Mouse (Mus musculus) intestine, postnatal 0 days (tissue): Measurements from ENCODE around the gene Fer1l5. TPM values are rescaled to one million over a fixed set of nuclear protein-coding genes. Genes with fewer than 3 reads are reported as not detected.

Experiments used
- ATAC-seq: fragments of 200-750 bp; cut with Nextera tagmentation; 2 replicates; pipeline ENCODE4 v1.8.0; 2017; ENCODE audit warnings: mild to moderate bottlenecking, moderate TSS enrichment, moderate library complexity
- H3K27ac ChIP-seq: fragments of 300-500 bp; sonication (generic); 2 replicates; pipeline ENCODE4 v1.5.1; 2014; ENCODE audit warnings: mild to moderate bottlenecking, low read depth, low read length, moderate library complexity
- H3K27me3 ChIP-seq: fragments of 300-500 bp; sonication (generic); replicated peaks from 2 replicates; pipeline ENCODE4 v1.6.1; 2014; ENCODE audit warnings: low read length, mixed read lengths; ENCODE audit not compliant: control insufficient read depth, insufficient read depth
- H3K36me3 ChIP-seq: fragments of 300-500 bp; sonication (generic); 2 replicates; pipeline ENCODE4 v1.6.1; 2014; ENCODE audit warnings: mild to moderate bottlenecking, moderate library complexity; ENCODE audit not compliant: control insufficient read depth, insufficient read depth
- H3K4me1 ChIP-seq: fragments of 300-500 bp; sonication (generic); replicated peaks from 2 replicates; pipeline ENCODE4 v1.6.1; 2014; ENCODE audit warnings: antibody characterized with exemption, low read length, mixed read lengths; ENCODE audit not compliant: control insufficient read depth, insufficient read depth
- H3K4me2 ChIP-seq: fragments of 300-500 bp; sonication (generic); replicated peaks from 2 replicates; pipeline ENCODE4 v1.6.1; 2014; ENCODE audit warnings: low read depth, mild to moderate bottlenecking, moderate library complexity
- H3K4me3 ChIP-seq: fragments of 300-500 bp; sonication (generic); 2 replicates; pipeline ENCODE4 v1.5.1; 2014; ENCODE audit warnings: low read depth, low read length
- H3K9ac ChIP-seq: fragments of 300-500 bp; sonication (generic); 2 replicates; pipeline ENCODE4 v1.6.1; 2014; ENCODE audit warnings: mild to moderate bottlenecking, low read depth, low read length
- H3K9me3 ChIP-seq: fragments of 300-500 bp; sonication (generic); 2 replicates; pipeline ENCODE4 v1.6.1; 2016; ENCODE audit warnings: mixed run types; ENCODE audit not compliant: control insufficient read depth
- CTCF ChIP-seq: sonication (generic); IDR thresholded peaks from 2 replicates; pipeline ENCODE4 v1.5.1; 2016; ENCODE audit warnings: low read depth, mild to moderate bottlenecking, control low read depth, antibody characterized with exemption, moderate library complexity
- WGBS: fragments of 180-500 bp; shearing (Covaris S2); extraction: QIAGEN DNeasy Blood & Tissue Kit; methylation state at CpG from one replicate; pipeline ENCODE4 v1.1.7; 2014; 5-methylcytosine and 5-hydroxymethylcytosine counted together
- microRNA-seq: library from miRNA; unstranded; fragments of <30 nt; microRNA quantifications from one replicate; pipeline ENCODE4, GENCODE M21; 2016
- polyA plus RNA-seq: library from polyadenylated mRNA; unstranded; fragments of >200 nt; fragmentation: Nextera tagmentation; extraction: Ambion mirVana; gene quantifications from 2 replicates; pipeline ENCODE4 v1.2.1, GENCODE M21; 2015

The Fer1l5 gene
- polyA plus RNA-seq, 1 experiment from 2014 or later: 0.13 TPM

DNA sequence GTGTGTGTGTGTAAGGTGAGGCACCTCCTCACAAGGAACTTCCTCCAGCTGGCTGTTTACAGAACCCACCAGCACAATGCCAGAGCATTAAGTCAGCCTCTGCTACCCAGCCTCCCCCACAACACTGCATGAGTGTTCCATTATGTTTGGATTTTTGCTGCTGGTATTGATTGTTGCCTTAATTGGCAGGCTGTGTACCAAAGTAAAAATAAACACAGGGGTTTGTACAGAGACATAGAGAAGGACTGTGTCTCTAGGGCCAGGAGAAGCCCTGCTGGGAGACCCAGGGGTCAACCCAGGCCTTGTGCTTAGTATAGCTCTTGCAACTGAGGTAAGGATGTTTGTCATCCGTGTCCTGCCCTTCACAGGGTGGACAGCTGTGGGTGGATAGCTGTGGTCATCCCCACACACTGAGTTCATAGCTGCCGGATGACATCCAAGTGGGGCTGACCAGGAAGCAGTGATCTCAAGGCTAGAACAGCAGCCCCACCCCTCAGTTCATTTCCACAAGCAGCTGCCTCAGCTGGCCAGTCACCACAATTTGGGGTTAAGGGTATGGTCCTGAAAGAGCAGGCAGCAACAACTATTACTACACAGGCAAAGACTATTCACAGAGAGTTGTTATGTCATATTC lies 97.8 kb downstream of the Fer1l5 start:
- H3K9me3 ChIP-seq: no peaks in the 10 kb centered on the region
- no peaks in the 10 kb centered on the region; the same call in 1 of the 2 replicates for H3K36me3 ChIP-seq
- ATAC-seq: no peak
- no peak overlapping the region for H3K9ac ChIP-seq
- TF ChIP-seq CTCF: no peak
- H3K4me2 ChIP-seq: no peak overlapping the region
- WGBS: 19% methylated on average over 2 of the region's 2 CpGs
- peaks cover 13% of the 10 kb centered on the region for H3K4me1 ChIP-seq
- no peaks in the 10 kb centered on the region for H3K27me3 ChIP-seq
- no peak overlapping the region for H3K4me3 ChIP-seq
- no peak overlapping the region for H3K27ac ChIP-seq

DNA sequence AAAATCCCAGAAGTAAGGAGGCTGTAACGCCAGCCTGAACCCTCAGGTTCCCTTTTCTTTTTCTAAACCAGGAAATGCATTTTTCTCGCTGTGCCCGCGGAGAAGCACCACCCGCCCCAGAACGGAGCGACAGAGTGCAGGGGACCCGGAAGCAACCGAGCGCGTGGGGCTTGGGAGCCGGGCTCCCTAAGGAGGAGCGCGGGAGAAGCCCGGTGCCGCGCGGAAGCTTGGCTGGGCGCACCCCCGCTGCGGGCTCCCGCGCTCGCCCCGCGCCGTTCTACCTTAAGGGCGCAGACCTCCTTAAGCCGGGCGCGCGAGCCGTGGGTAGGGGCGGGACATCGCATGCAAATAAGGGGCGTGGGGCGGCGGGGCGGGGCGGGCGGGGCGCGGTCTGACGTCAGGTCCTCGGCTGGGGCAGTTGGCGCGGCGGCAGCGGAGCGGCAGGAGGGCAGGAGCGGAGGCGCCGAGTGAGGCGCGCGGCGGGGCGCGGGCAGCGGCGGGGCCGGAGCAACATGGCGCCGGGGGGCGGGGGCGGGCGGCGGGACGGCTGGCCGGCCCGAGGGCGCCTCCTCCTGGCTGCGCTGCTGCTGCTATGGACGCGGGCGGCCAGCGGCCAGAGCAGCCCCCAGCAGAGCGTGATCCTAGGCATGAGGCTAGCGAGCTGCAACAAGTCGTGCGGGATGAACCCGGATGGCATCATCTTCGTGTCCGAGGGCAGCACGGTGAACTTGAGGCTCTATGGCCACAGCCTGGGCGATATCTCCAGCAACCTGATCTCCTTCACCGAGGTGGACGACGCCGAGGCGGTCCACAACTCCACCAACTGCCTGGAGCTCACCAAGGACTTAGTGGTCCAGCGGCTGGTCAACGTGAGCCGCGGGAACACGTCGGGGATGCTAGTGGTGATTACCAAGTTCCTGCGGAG lies 99.4 kb downstream of the Fer1l5 start, which contains the start of gene Cnnm4:
Cnnm4 (plus strand) TSS at position 440 of the 925 bp plus-strand sequence.
- H3K27ac ChIP-seq: peak within 1 kb of the TSS; percentile 91
- peak within 1 kb of the TSS; percentile 88 for H3K4me2 ChIP-seq
- peaks cover 22% of the 10 kb centered on the region for H3K4me1 ChIP-seq
- no peaks in the 10 kb centered on the region; the same call in 1 of the 2 replicates for H3K36me3 ChIP-seq
- ATAC-seq: peak; percentile 83
- WGBS: under 1% methylated on average over 71 of the region's 98 CpGs
- H3K4me3 ChIP-seq: peak within 1 kb of the TSS; percentile 72
- no peaks in the 10 kb centered on the region for H3K27me3 ChIP-seq
- no peaks in the 10 kb centered on the region for H3K9me3 ChIP-seq
- peak; percentile 69 for TF ChIP-seq CTCF
- H3K9ac ChIP-seq: peak within 1 kb of the TSS; percentile 74

Small RNAs within 50 kb of the gene (microRNA-seq; reads per million reads assigned to microRNA genes)
- gene Mir6898: not detected

Other genes starting within 250 kb of the Fer1l5 start
- gene Uggt1, start 127.6 kb upstream of the Fer1l5 start, polyA plus RNA-seq: 21.8 and 22.8 TPM in 2 replicates
- 15.6 and 15.8 TPM in 2 replicates for gene Neurl3, start 97.6 kb upstream of the Fer1l5 start, polyA plus RNA-seq
- gene Arid5a, start 64.6 kb upstream of the Fer1l5 start, polyA plus RNA-seq: 3.6 and 3.7 TPM in 2 replicates
- 18.6 and 19.1 TPM in 2 replicates for gene Kansl3, start 3.1 kb upstream of the Fer1l5 start, polyA plus RNA-seq
- 10.5 and 11.2 TPM in 2 replicates for gene Lman2l, start 73.0 kb downstream of the Fer1l5 start, polyA plus RNA-seq
- gene Cnnm4, start 99.3 kb downstream of the Fer1l5 start, polyA plus RNA-seq: 17.4 and 18.4 TPM in 2 replicates
- 2.5 and 2.6 TPM in 2 replicates for gene Cnnm3, start 139.6 kb downstream of the Fer1l5 start, polyA plus RNA-seq
- 2.1 and 3.8 TPM in 2 replicates for gene Ankrd23, start 164.6 kb downstream of the Fer1l5 start, polyA plus RNA-seq
- 0.22 TPM in 1 of 2 replicates, not detected in the other for gene Gm42417, start 167.1 kb downstream of the Fer1l5 start, polyA plus RNA-seq
- 15.0 and 18.5 TPM in 2 replicates for gene Ankrd39, start 175.2 kb downstream of the Fer1l5 start, polyA plus RNA-seq
- gene Sema4c, start 186.1 kb downstream of the Fer1l5 start, polyA plus RNA-seq: 3.5 and 3.9 TPM in 2 replicates